Mouse (Mus musculus): ENCODE results near the gene Degs2. TPM values are rescaled to one million over a fixed set of nuclear protein-coding genes. Genes with fewer than 3 reads are reported as not detected.

Gene Degs2
- polyA plus RNA-seq, 1 experiment: 0.33 TPM

GRCm38 (mm10) chr12:108712481-108712880, 10.4 kb upstream of the Degs2 start:
- Histone ChIP-seq H3K36me3 (ENCODE audit: control insufficient read depth, insufficient read depth, low read length) (no peaks in the 10 kb centered on the region), H3K4me1 (ENCODE audit: control insufficient read depth, insufficient read depth, low read length) (no peaks in the 10 kb centered on the region), H3K27me3 (ENCODE audit: control insufficient read depth, insufficient read depth, low read length) (no peaks in the 10 kb centered on the region), H3K27ac (ENCODE audit: control insufficient read depth, insufficient read depth, low read depth, low read length) (no peak overlapping the region), H3K4me3 (ENCODE audit: control insufficient read depth, low read depth, low read length) (no peak overlapping the region)
- TF ChIP-seq POLR2A (IDR thresholded peaks at IDR 0.05; ENCODE audit: control insufficient read depth, low read depth, low read length) (no peak), CTCF (IDR thresholded peaks at IDR 0.05; ENCODE audit: control insufficient read depth, insufficient read depth, insufficient replicate concordance, low read depth, low read length) (no peak)

GRCm38 (mm10) chr12:108710861-108711615, 8.9 kb upstream of the Degs2 start:
- Histone ChIP-seq H3K27ac (ENCODE audit: control insufficient read depth, insufficient read depth, low read depth, low read length) (no peak overlapping the region), H3K4me3 (ENCODE audit: control insufficient read depth, low read depth, low read length) (no peak overlapping the region), H3K27me3 (ENCODE audit: control insufficient read depth, insufficient read depth, low read length) (no peaks in the 10 kb centered on the region), H3K36me3 (ENCODE audit: control insufficient read depth, insufficient read depth, low read length) (no peaks in the 10 kb centered on the region), H3K4me1 (ENCODE audit: control insufficient read depth, insufficient read depth, low read length) (no peaks in the 10 kb centered on the region)
- TF ChIP-seq CTCF (IDR thresholded peaks at IDR 0.05; ENCODE audit: control insufficient read depth, insufficient read depth, insufficient replicate concordance, low read depth, low read length) (no peak), POLR2A (IDR thresholded peaks at IDR 0.05; ENCODE audit: control insufficient read depth, low read depth, low read length) (no peak)

DNA sequence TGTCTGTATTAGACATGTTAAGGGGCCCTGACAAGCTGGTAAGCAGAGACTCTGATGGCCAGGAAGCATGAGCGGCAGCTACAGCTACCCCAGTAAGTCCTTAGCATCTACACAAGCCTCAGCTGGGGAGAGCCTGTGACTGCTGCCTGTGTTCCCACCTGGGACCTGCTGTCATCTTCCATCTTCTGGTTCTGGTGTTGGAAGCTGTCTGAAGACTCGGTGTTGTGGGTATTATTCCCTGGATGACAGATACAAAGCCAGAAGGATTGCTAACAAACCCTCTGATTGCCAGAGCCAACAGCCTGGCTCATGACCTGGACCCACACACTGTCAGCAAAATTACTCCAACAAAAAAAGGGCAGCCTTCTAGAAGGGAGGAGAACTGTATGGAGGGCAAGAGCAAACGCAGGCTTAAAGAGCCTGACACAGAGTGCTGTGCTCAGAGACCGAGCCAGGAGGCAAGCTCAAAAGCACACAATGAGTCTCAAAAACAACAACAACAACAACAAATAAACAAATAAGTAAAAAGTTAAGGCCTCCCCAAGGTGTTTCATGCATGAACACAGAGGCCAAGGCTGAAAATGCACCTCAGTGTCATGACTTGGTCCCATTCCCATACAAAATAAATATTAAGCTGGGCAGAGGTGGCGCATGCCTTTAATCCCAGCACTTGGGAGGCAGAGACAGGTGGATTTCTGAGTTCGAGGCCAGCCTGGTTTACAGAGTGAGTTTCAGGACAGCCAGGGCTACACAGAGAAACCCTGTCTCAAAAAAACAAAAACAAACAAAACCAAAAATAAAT, 8.1 kb upstream of the Degs2 start:
- H3K4me1 ChIP-seq (ENCODE audit: control insufficient read depth, insufficient read depth, low read length): no peaks in the 10 kb centered on the region
- no peaks in the 10 kb centered on the region for H3K36me3 ChIP-seq (ENCODE audit: control insufficient read depth, insufficient read depth, low read length)
- no peak overlapping the region for H3K4me3 ChIP-seq (ENCODE audit: control insufficient read depth, low read depth, low read length)
- H3K27me3 ChIP-seq (ENCODE audit: control insufficient read depth, insufficient read depth, low read length): no peaks in the 10 kb centered on the region
- TF ChIP-seq POLR2A (IDR thresholded peaks at IDR 0.05; ENCODE audit: control insufficient read depth, low read depth, low read length): no peak
- no peak for TF ChIP-seq CTCF (IDR thresholded peaks at IDR 0.05; ENCODE audit: control insufficient read depth, insufficient read depth, insufficient replicate concordance, low read depth, low read length)
- no peak overlapping the region for H3K27ac ChIP-seq (ENCODE audit: control insufficient read depth, insufficient read depth, low read depth, low read length)

GRCm38 (mm10) chr12:108709386-108709785, 7.3 kb upstream of the Degs2 start:
- Histone ChIP-seq H3K4me3 (ENCODE audit: control insufficient read depth, low read depth, low read length) (no peak overlapping the region), H3K27me3 (ENCODE audit: control insufficient read depth, insufficient read depth, low read length) (no peaks in the 10 kb centered on the region), H3K36me3 (ENCODE audit: control insufficient read depth, insufficient read depth, low read length) (no peaks in the 10 kb centered on the region), H3K4me1 (ENCODE audit: control insufficient read depth, insufficient read depth, low read length) (no peaks in the 10 kb centered on the region), H3K27ac (ENCODE audit: control insufficient read depth, insufficient read depth, low read depth, low read length) (no peak overlapping the region)
- TF ChIP-seq CTCF (IDR thresholded peaks at IDR 0.05; ENCODE audit: control insufficient read depth, insufficient read depth, insufficient replicate concordance, low read depth, low read length): no peak
- TF ChIP-seq POLR2A (IDR thresholded peaks at IDR 0.05; ENCODE audit: control insufficient read depth, low read depth, low read length): no peak

DNA sequence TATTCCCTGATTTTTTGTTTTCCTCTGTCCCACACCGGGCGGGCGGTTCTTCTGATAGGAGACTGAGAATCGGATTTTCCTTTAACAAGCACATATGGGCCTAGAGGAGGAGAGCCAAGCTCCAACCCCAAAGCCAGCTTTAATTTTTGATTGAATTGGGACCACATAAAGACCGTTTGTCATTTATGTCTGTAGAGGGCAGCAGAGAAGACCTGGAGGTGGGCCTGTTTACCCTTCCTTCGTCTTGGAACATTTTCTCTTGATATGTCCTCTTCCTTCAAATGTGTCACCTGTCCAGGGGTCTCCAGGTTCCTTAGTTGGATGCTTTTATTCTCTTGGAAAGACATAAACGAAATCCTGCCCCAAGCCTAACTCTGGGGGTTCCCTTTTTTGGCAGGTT, 4.0 kb upstream of the Degs2 start:
- Histone ChIP-seq H3K27me3 (ENCODE audit: control insufficient read depth, insufficient read depth, low read length) (no peaks in the 10 kb centered on the region), H3K36me3 (ENCODE audit: control insufficient read depth, insufficient read depth, low read length) (no peaks in the 10 kb centered on the region), H3K4me3 (ENCODE audit: control insufficient read depth, low read depth, low read length) (no peak overlapping the region), H3K4me1 (ENCODE audit: control insufficient read depth, insufficient read depth, low read length) (no peaks in the 10 kb centered on the region; the same call in 1 of the 2 replicates), H3K27ac (ENCODE audit: control insufficient read depth, insufficient read depth, low read depth, low read length) (no peak overlapping the region)
- TF ChIP-seq CTCF (IDR thresholded peaks at IDR 0.05; ENCODE audit: control insufficient read depth, insufficient read depth, insufficient replicate concordance, low read depth, low read length) (no peak), POLR2A (IDR thresholded peaks at IDR 0.05; ENCODE audit: control insufficient read depth, low read depth, low read length) (no peak)

DNA sequence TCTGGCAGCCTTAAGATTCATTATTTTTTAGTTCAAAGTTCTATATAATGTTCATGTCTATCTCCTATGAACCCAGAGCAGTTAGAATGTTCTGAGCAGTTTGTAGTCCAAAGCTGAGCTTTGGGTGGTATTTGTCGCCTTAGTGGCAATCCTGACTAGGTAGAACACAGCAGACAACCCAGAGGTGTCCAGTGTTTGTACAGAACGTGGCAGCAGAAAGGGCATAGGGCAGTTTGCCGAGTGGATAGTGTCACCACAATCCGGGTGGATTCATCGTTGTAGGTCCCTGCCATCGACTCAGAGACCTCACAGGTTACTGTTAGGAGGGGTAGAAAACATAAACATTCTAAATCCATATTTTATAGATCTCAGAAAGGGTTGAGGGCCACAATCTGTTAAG, 3.4 kb upstream of the Degs2 start:
- TF ChIP-seq POLR2A (IDR thresholded peaks at IDR 0.05; ENCODE audit: control insufficient read depth, low read depth, low read length): no peak
- TF ChIP-seq CTCF (IDR thresholded peaks at IDR 0.05; ENCODE audit: control insufficient read depth, insufficient read depth, insufficient replicate concordance, low read depth, low read length): no peak
- H3K27me3 ChIP-seq (ENCODE audit: control insufficient read depth, insufficient read depth, low read length): no peaks in the 10 kb centered on the region
- H3K4me1 ChIP-seq (ENCODE audit: control insufficient read depth, insufficient read depth, low read length): no peaks in the 10 kb centered on the region; the same call in 1 of the 2 replicates
- H3K36me3 ChIP-seq (ENCODE audit: control insufficient read depth, insufficient read depth, low read length): no peaks in the 10 kb centered on the region
- no peak overlapping the region for H3K4me3 ChIP-seq (ENCODE audit: control insufficient read depth, low read depth, low read length)
- H3K27ac ChIP-seq (ENCODE audit: control insufficient read depth, insufficient read depth, low read depth, low read length): no peak overlapping the region

GRCm38 (mm10) chr12:108701221-108701620, 894 bp downstream of the Degs2 start:
- Histone ChIP-seq H3K4me3 (ENCODE audit: control insufficient read depth, low read depth, low read length) (no peak overlapping the region), H3K27me3 (ENCODE audit: control insufficient read depth, insufficient read depth, low read length) (no peaks in the 10 kb centered on the region), H3K4me1 (ENCODE audit: control insufficient read depth, insufficient read depth, low read length) (no peaks in the 10 kb centered on the region; the same call in 1 of the 2 replicates), H3K36me3 (ENCODE audit: control insufficient read depth, insufficient read depth, low read length) (no peaks in the 10 kb centered on the region), H3K27ac (ENCODE audit: control insufficient read depth, insufficient read depth, low read depth, low read length) (no peak overlapping the region)
- TF ChIP-seq CTCF (IDR thresholded peaks at IDR 0.05; ENCODE audit: control insufficient read depth, insufficient read depth, insufficient replicate concordance, low read depth, low read length) (no peak), POLR2A (IDR thresholded peaks at IDR 0.05; ENCODE audit: control insufficient read depth, low read depth, low read length) (no peak)

All from testis, adult 2 months (tissue).